Mouse (Mus musculus): Measurements from ENCODE around the gene Rhbdd1. TPM values are rescaled to one million over a fixed set of nuclear protein-coding genes. Genes with fewer than 3 reads are reported as not detected.

Gene Rhbdd1
- polyA plus RNA-seq, 2 experiments, result 7.0 to 8.7 TPM

GRCm38 (mm10) chr1:82475254-82475653 is 159.0 kb downstream of the Rhbdd1 start:
- WGBS, result 87% methylated on average over 5 of the region's 5 CpGs
- Histone ChIP-seq H3K4me2 (replicated peaks; ENCODE audit: low read depth, low read length, severe bottlenecking) (no peak overlapping the region), H3K27ac (replicated peaks; ENCODE audit: low read depth, low read length) (no peak overlapping the region), H3K36me3 (ENCODE audit: control insufficient read depth, insufficient read depth, low read length) (no peaks in the 10 kb centered on the region), H3K9ac (ENCODE audit: low read depth, low read length, severe bottlenecking) (no peak overlapping the region), H3K9me3 (ENCODE audit: control insufficient read depth, low read length) (no peaks in the 10 kb centered on the region), H3K27me3 (ENCODE audit: control insufficient read depth, insufficient read depth, low read length) (no peaks in the 10 kb centered on the region), H3K4me3 (replicated peaks; ENCODE audit: low read length) (no peak overlapping the region), H3K4me1 (ENCODE audit: control insufficient read depth, insufficient read depth, low read length) (0 out of 2 replicates have a peak, but pooled peaks cover 10% of the 10 kb centered on the region)
- no peak for DNase-seq (ENCODE audit: low spot score)
- TF ChIP-seq POLR2A (IDR thresholded peaks at IDR 0.05; ENCODE audit: borderline replicate concordance, extremely low read depth, insufficient read depth, insufficient read length), result no peak
- ATAC-seq (ENCODE audit: low FRiP score, low read depth), result no peak

- Histone ChIP-seq H3K9ac (ENCODE audit: low read depth, low read length, severe bottlenecking) (no peak overlapping the region), H3K4me3 (replicated peaks; ENCODE audit: low read length) (no peak overlapping the region), H3K36me3 (ENCODE audit: control insufficient read depth, insufficient read depth, low read length) (no peaks in the 10 kb centered on the region), H3K9me3 (ENCODE audit: control insufficient read depth, low read length) (no peaks in the 10 kb centered on the region), H3K4me1 (ENCODE audit: control insufficient read depth, insufficient read depth, low read length) (0 out of 2 replicates have a peak, but pooled peaks cover 10% of the 10 kb centered on the region), H3K4me2 (replicated peaks; ENCODE audit: low read depth, low read length, severe bottlenecking) (0 out of 2 replicates have a peak overlapping the region, but pooled peaks have one; percentile 8), H3K27me3 (ENCODE audit: control insufficient read depth, insufficient read depth, low read length) (no peaks in the 10 kb centered on the region), H3K27ac (replicated peaks; ENCODE audit: low read depth, low read length) (no peak overlapping the region)
- no peak for TF ChIP-seq POLR2A (IDR thresholded peaks at IDR 0.05; ENCODE audit: borderline replicate concordance, extremely low read depth, insufficient read depth, insufficient read length)
- DNase-seq (ENCODE audit: low spot score) (no peak), ATAC-seq (ENCODE audit: low FRiP score, low read depth) (no peak)
- 80% methylated on average over 4 of the region's 4 CpGs for WGBS
Observed at GRCm38 (mm10) chr1:82475821-82476220, 159.6 kb downstream of the Rhbdd1 start.

- no peak overlapping the region for H3K4me3 ChIP-seq (replicated peaks; ENCODE audit: low read length)
- ATAC-seq (ENCODE audit: low FRiP score, low read depth) (peak; percentile 42), DNase-seq (ENCODE audit: low spot score) (peak; percentile 42)
- no peaks in the 10 kb centered on the region for H3K9me3 ChIP-seq (ENCODE audit: control insufficient read depth, low read length)
- no peaks in the 10 kb centered on the region for H3K36me3 ChIP-seq (ENCODE audit: control insufficient read depth, insufficient read depth, low read length)
- no peak for TF ChIP-seq POLR2A (IDR thresholded peaks at IDR 0.05; ENCODE audit: borderline replicate concordance, extremely low read depth, insufficient read depth, insufficient read length)
- 29% methylated on average over 11 of the region's 11 CpGs for WGBS
- H3K4me1 ChIP-seq (ENCODE audit: control insufficient read depth, insufficient read depth, low read length), result 0 out of 2 replicates have a peak, but pooled peaks cover 10% of the 10 kb centered on the region
- H3K27ac ChIP-seq (replicated peaks; ENCODE audit: low read depth, low read length), result peak overlapping the region; percentile 70
- peak overlapping the region; percentile 8; the same call in 1 of the 2 replicates for H3K4me2 ChIP-seq (replicated peaks; ENCODE audit: low read depth, low read length, severe bottlenecking)
- no peak overlapping the region for H3K9ac ChIP-seq (ENCODE audit: low read depth, low read length, severe bottlenecking)
- no peaks in the 10 kb centered on the region for H3K27me3 ChIP-seq (ENCODE audit: control insufficient read depth, insufficient read depth, low read length)
Observed at GRCm38 (mm10) chr1:82476256-82476655, 160.0 kb downstream of the Rhbdd1 start.

- peak; percentile 86 for DNase-seq (ENCODE audit: low spot score)
- ATAC-seq (ENCODE audit: low FRiP score, low read depth), result peak; percentile 89
- no peak overlapping the region for H3K4me3 ChIP-seq (replicated peaks; ENCODE audit: low read length)
- 0 out of 2 replicates have a peak, but pooled peaks cover 10% of the 10 kb centered on the region for H3K4me1 ChIP-seq (ENCODE audit: control insufficient read depth, insufficient read depth, low read length)
- no peak overlapping the region for H3K9ac ChIP-seq (ENCODE audit: low read depth, low read length, severe bottlenecking)
- TF ChIP-seq POLR2A (IDR thresholded peaks at IDR 0.05; ENCODE audit: borderline replicate concordance, extremely low read depth, insufficient read depth, insufficient read length), result no peak
- no peaks in the 10 kb centered on the region for H3K27me3 ChIP-seq (ENCODE audit: control insufficient read depth, insufficient read depth, low read length)
- 13% methylated on average over 9 of the region's 9 CpGs for WGBS
- H3K9me3 ChIP-seq (ENCODE audit: control insufficient read depth, low read length), result no peaks in the 10 kb centered on the region
- H3K27ac ChIP-seq (replicated peaks; ENCODE audit: low read depth, low read length), result peak overlapping the region; percentile 70
- H3K36me3 ChIP-seq (ENCODE audit: control insufficient read depth, insufficient read depth, low read length), result no peaks in the 10 kb centered on the region
- H3K4me2 ChIP-seq (replicated peaks; ENCODE audit: low read depth, low read length, severe bottlenecking), result peak overlapping the region; percentile 8; the same call in 1 of the 2 replicates
Observed at GRCm38 (mm10) chr1:82476746-82477145, 160.5 kb downstream of the Rhbdd1 start.

GRCm38 (mm10) chr1:82479696-82480487 is 163.6 kb downstream of the Rhbdd1 start:
- Histone ChIP-seq H3K9me3 (ENCODE audit: control insufficient read depth, low read length) (no peaks in the 10 kb centered on the region), H3K36me3 (ENCODE audit: control insufficient read depth, insufficient read depth, low read length) (no peaks in the 10 kb centered on the region), H3K4me1 (ENCODE audit: control insufficient read depth, insufficient read depth, low read length) (0 out of 2 replicates have a peak, but pooled peaks cover 10% of the 10 kb centered on the region), H3K27me3 (ENCODE audit: control insufficient read depth, insufficient read depth, low read length) (no peaks in the 10 kb centered on the region), H3K27ac (replicated peaks; ENCODE audit: low read depth, low read length) (no peak overlapping the region), H3K9ac (ENCODE audit: low read depth, low read length, severe bottlenecking) (no peak overlapping the region), H3K4me3 (replicated peaks; ENCODE audit: low read length) (no peak overlapping the region), H3K4me2 (replicated peaks; ENCODE audit: low read depth, low read length, severe bottlenecking) (no peak overlapping the region)
- WGBS, result 88% methylated on average over 12 of the region's 12 CpGs
- DNase-seq (ENCODE audit: low spot score), result no peak
- no peak for ATAC-seq (ENCODE audit: low FRiP score, low read depth)
- no peak for TF ChIP-seq POLR2A (IDR thresholded peaks at IDR 0.05; ENCODE audit: borderline replicate concordance, extremely low read depth, insufficient read depth, insufficient read length)

Measured in limb, embryonic 14.5 days (tissue).